In genomic region chr12:100398268-100398943, GRCm38 (mm10) we compare ENCODE assay signal across 14 mouse cellular contexts.
DNase-seq lines count a peak whose midpoint lies in the region; ATAC-seq and TF ChIP-seq lines count a peak whose summit lies in the region.
"Had no signal": no experiment of that assay in that cellular context is flagged by ENCODE, and none has a peak within 500 bp of the region (broad histone marks: within the 10 kb centered on the region; RNA-seq: fewer than 3 reads in every experiment).

No protein-coding gene starts in this region.

- peaks cover 51% of the 10 kb centered on the region for H3K36me3 ChIP-seq in midbrain, embryonic 12.5 days
- H3K36me3 ChIP-seq in midbrain, embryonic 11.5 days (ENCODE audit: control insufficient read depth, insufficient read depth, low read length), result no peaks in the 10 kb centered on the region
- H3K36me3 ChIP-seq in hindbrain, postnatal 0 days (ENCODE audit: insufficient read depth, low read length), result peaks cover 15% of the 10 kb centered on the region; the same call in 1 of the 2 replicates
- peaks cover 3% of the 10 kb centered on the region; the same call in 1 of the 2 replicates for H3K36me3 ChIP-seq in stomach, postnatal 0 days (ENCODE audit: control insufficient read depth, insufficient read depth, low read length)
- no peaks in the 10 kb centered on the region for H3K36me3 ChIP-seq in thymus, adult 2 months (ENCODE audit: control insufficient read depth, insufficient read depth, low read length)

- no peak for TF ChIP-seq EP300 in stomach, postnatal 0 days (optimal IDR thresholded peaks at IDR 0.05)

- 70% methylated on average over 8 of the region's 8 CpGs for WGBS in midbrain, embryonic 12.5 days
- WGBS in midbrain, embryonic 11.5 days, result 81% methylated on average over 8 of the region's 8 CpGs
- WGBS in hindbrain, postnatal 0 days, result 44% methylated on average over 8 of the region's 8 CpGs
- 41% methylated on average over 8 of the region's 8 CpGs for WGBS in stomach, postnatal 0 days
- 61% methylated on average over 8 of the region's 8 CpGs for WGBS in thymus, adult 2 months

- no peak for DNase-seq in gastrocnemius, adult 2 months
- no peak for DNase-seq in gastrocnemius, postnatal 25 days
- DNase-seq in midbrain, embryonic 11.5 days (ENCODE audit: low spot score, missing footprints), result no peak
- DNase-seq in hindbrain, postnatal 0 days (ENCODE audit: low spot score), result no peak
- no peak for DNase-seq in stomach, postnatal 0 days (ENCODE audit: low spot score)
- no peak for DNase-seq in thymus, adult 2 months
- no peak for DNase-seq in embryo, embryonic 10.5 days (ENCODE audit: low spot score)
- DNase-seq: adrenal gland, adult 8-10 months; cerebellum, adult 9-10 months; kidney, adult 9 months; layer of hippocampus, postnatal 36 days; spleen, adult 18-20 months had no signal

- H3K9me3 ChIP-seq in midbrain, embryonic 12.5 days, result no peaks in the 10 kb centered on the region
- no peaks in the 10 kb centered on the region for H3K9me3 ChIP-seq in midbrain, embryonic 11.5 days (ENCODE audit: control insufficient read depth, low read length)
- no peaks in the 10 kb centered on the region for H3K9me3 ChIP-seq in hindbrain, postnatal 0 days (ENCODE audit: low read length)
- no peaks in the 10 kb centered on the region for H3K9me3 ChIP-seq in stomach, postnatal 0 days (ENCODE audit: control insufficient read depth, low read length)
- H3K9me3 ChIP-seq: heart, embryonic 13.5 days had no signal

- peaks cover 16% of the 10 kb centered on the region; the same call in 1 of the 2 replicates for H3K4me1 ChIP-seq in midbrain, embryonic 12.5 days
- no peaks in the 10 kb centered on the region for H3K4me1 ChIP-seq in midbrain, embryonic 11.5 days (ENCODE audit: control insufficient read depth, insufficient read depth, low read length)
- no peaks in the 10 kb centered on the region for H3K4me1 ChIP-seq in hindbrain, postnatal 0 days (ENCODE audit: insufficient read depth, low read length)
- no peaks in the 10 kb centered on the region; the same call in 1 of the 2 replicates for H3K4me1 ChIP-seq in stomach, postnatal 0 days (replicated peaks; ENCODE audit: control insufficient read depth, insufficient read depth)
- H3K4me1 ChIP-seq in thymus, adult 2 months (replicated peaks; ENCODE audit: control insufficient read depth, insufficient read depth, low read length), result no peaks in the 10 kb centered on the region
- H3K4me1 ChIP-seq: heart, embryonic 13.5 days had no signal

- peak overlapping the region; percentile 74 for H3K27ac ChIP-seq in gastrocnemius, adult 2 months
- 0 out of 2 replicates have a peak overlapping the region, but pooled peaks have one; percentile 10 for H3K27ac ChIP-seq in midbrain, embryonic 12.5 days (replicated peaks)
- no peak overlapping the region for H3K27ac ChIP-seq in midbrain, embryonic 11.5 days (ENCODE audit: low read depth, low read length)
- H3K27ac ChIP-seq in hindbrain, postnatal 0 days, result peak overlapping the region; percentile 20; the same call in 1 of the 2 replicates
- peak overlapping the region; percentile 5; the same call in 1 of the 2 replicates for H3K27ac ChIP-seq in stomach, postnatal 0 days (replicated peaks)
- H3K27ac ChIP-seq in thymus, adult 2 months (ENCODE audit: control insufficient read depth, insufficient read depth, low read length), result no peak overlapping the region
- H3K27ac ChIP-seq: heart, embryonic 13.5 days had no signal

- no peak for ATAC-seq in midbrain, embryonic 12.5 days (ENCODE audit: low FRiP score, low read depth)
- ATAC-seq in midbrain, embryonic 11.5 days (ENCODE audit: low FRiP score), result no peak
- no peak for ATAC-seq in hindbrain, postnatal 0 days
- ATAC-seq in stomach, postnatal 0 days (ENCODE audit: low FRiP score, low TSS enrichment), result no peak

- intact Hi-C loops in gastrocnemius, adult 2 months (cut with DNase I), result no loop called here

- no peak for TF ChIP-seq POLR2A in thymus, adult 2 months (IDR thresholded peaks at IDR 0.05; ENCODE audit: control insufficient read depth, extremely low read depth, insufficient read depth, low read length, poor library complexity)

- H3K4me2 ChIP-seq in midbrain, embryonic 12.5 days (replicated peaks), result no peak overlapping the region
- no peak overlapping the region for H3K4me2 ChIP-seq in midbrain, embryonic 11.5 days
- H3K4me2 ChIP-seq in hindbrain, postnatal 0 days (ENCODE audit: low read depth, low read length), result no peak overlapping the region
- no peak overlapping the region for H3K4me2 ChIP-seq in stomach, postnatal 0 days (replicated peaks; ENCODE audit: low read depth)
- H3K4me2 ChIP-seq: heart, embryonic 13.5 days had no signal

- no peak for TF ChIP-seq CTCF in gastrocnemius, adult 2 months (IDR thresholded peaks at IDR 0.05)
- TF ChIP-seq CTCF in hindbrain, postnatal 0 days (IDR thresholded peaks at IDR 0.05; ENCODE audit: low read depth), result no peak
- no peak for TF ChIP-seq CTCF in stomach, postnatal 0 days (IDR thresholded peaks at IDR 0.05; ENCODE audit: low read depth)
- TF ChIP-seq CTCF in thymus, adult 2 months (IDR thresholded peaks at IDR 0.05; ENCODE audit: borderline replicate concordance, control insufficient read depth, extremely low read depth, insufficient read depth, low read length, poor library complexity), result no peak

- H3K4me3 ChIP-seq in gastrocnemius, adult 2 months, result no peak overlapping the region
- no peak overlapping the region for H3K4me3 ChIP-seq in midbrain, embryonic 12.5 days
- H3K4me3 ChIP-seq in midbrain, embryonic 11.5 days (ENCODE audit: low read depth, low read length), result no peak overlapping the region
- H3K4me3 ChIP-seq in hindbrain, postnatal 0 days (ENCODE audit: low read length), result no peak overlapping the region
- no peak overlapping the region for H3K4me3 ChIP-seq in stomach, postnatal 0 days (ENCODE audit: low read depth, low read length)
- no peak overlapping the region for H3K4me3 ChIP-seq in thymus, adult 2 months (ENCODE audit: control insufficient read depth, insufficient read depth, low read length)
- H3K4me3 ChIP-seq: heart, embryonic 13.5 days had no signal

- no peak overlapping the region for H3K9ac ChIP-seq in midbrain, embryonic 12.5 days (replicated peaks)
- H3K9ac ChIP-seq in midbrain, embryonic 11.5 days (ENCODE audit: low read length), result no peak overlapping the region
- no peak overlapping the region for H3K9ac ChIP-seq in hindbrain, postnatal 0 days (replicated peaks; ENCODE audit: low read length)
- H3K9ac ChIP-seq in stomach, postnatal 0 days (ENCODE audit: low read length), result no peak overlapping the region
- H3K9ac ChIP-seq: heart, embryonic 13.5 days had no signal

- no peaks in the 10 kb centered on the region for H3K27me3 ChIP-seq in midbrain, embryonic 12.5 days
- H3K27me3 ChIP-seq in midbrain, embryonic 11.5 days (ENCODE audit: control insufficient read depth, insufficient read depth, low read length), result no peaks in the 10 kb centered on the region
- H3K27me3 ChIP-seq in hindbrain, postnatal 0 days (ENCODE audit: insufficient read depth, low read length), result no peaks in the 10 kb centered on the region
- H3K27me3 ChIP-seq in stomach, postnatal 0 days (ENCODE audit: control insufficient read depth, insufficient read depth, low read length), result no peaks in the 10 kb centered on the region
- no peaks in the 10 kb centered on the region for H3K27me3 ChIP-seq in thymus, adult 2 months (ENCODE audit: control insufficient read depth, insufficient read depth, low read length)
- H3K27me3 ChIP-seq: heart, embryonic 13.5 days had no signal

Comparison
In these comparisons a context has a peak if more than half of its experiments do, and no peak if none do; other contexts are left out.
1. H3K27ac ChIP-seq: peak in gastrocnemius, adult 2 months (single experiment), midbrain, embryonic 12.5 days (single experiment), hindbrain, postnatal 0 days (single experiment) and stomach, postnatal 0 days (single experiment); none in midbrain, embryonic 11.5 days (single experiment) and thymus, adult 2 months (single experiment).